Mouse (Mus musculus) G1E (cell line): ENCODE measurements around the gene Prl7a2.

Source experiments
- CTCF ChIP-seq: IDR thresholded peaks from 2 replicates; pipeline ENCODE4 v1.5.1; 2012; ENCODE audit warnings: low read depth, low read length, inconsistent platforms, mixed read lengths
- GATA1 ChIP-seq: IDR thresholded peaks from 2 replicates; pipeline ENCODE4 v1.6.1; 2012; ENCODE audit warnings: borderline replicate concordance, low read length, inconsistent platforms, mixed read lengths
- GATA2 ChIP-seq: IDR thresholded peaks from 2 replicates; pipeline ENCODE4 v1.6.1; 2012; ENCODE audit warnings: low read depth, low read length, inconsistent platforms, borderline replicate concordance
- POLR2AphosphoS5 ChIP-seq: IDR thresholded peaks from 2 replicates; pipeline ENCODE4 v1.6.1; 2012; ENCODE audit warnings: low read depth, low read length, inconsistent platforms; ENCODE audit not compliant: insufficient replicate concordance
- TAL1 ChIP-seq: conservative IDR thresholded peaks from 2 replicates; pipeline ENCODE4 v1.6.1; 2012; ENCODE audit warnings: low read depth, low read length, inconsistent platforms, mixed read lengths

DNA sequence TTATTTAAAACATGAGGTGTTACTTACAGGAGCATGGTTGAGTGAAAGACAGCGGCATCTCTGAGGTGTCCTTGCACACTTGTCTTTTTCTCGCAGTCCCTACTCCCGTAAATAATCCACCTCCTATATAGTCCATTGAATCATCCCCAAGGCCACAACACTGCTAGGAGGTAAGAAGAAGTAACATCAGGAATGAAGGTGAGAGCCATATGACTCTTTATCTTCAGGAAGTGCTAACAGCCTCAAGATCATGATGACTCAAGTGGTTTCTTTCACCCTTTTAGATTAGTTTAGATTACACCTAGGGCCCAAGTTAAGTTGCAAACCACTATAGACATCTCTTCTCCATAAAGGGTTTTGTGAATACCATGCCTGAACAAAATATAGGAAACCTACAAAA, 25.4 kb downstream of the Prl7a2 start, which contains the start of gene Prl7a1:
- TF ChIP-seq CTCF (no peak), GATA2 (no peak), TAL1 (no peak), POLR2AphosphoS5 (no peak), GATA1 (no peak)
